Mouse (Mus musculus) gastrocnemius, postnatal 10 days (tissue): ENCODE results near the gene Tex19.2. TPM values are rescaled to one million over a fixed set of nuclear protein-coding genes. Genes with fewer than 3 reads are reported as not detected.

Source experiments
- DNase-seq: peaks from one replicate; pipeline ENCODE4 v3.0.0; 2021; ENCODE audit warnings: mixed read lengths
- long read RNA-seq, 2 experiments: library from polyadenylated mRNA; stranded (forward); transcript quantifications; one replicate each; pipeline ENCODE4 v2.0.0; 2021
- total RNA-seq, 2 experiments: library from RNA; stranded (reverse); gene quantifications; 2 replicates each; pipeline ENCODE4 v1.2.3; 2021

Tex19.2 gene
- total RNA-seq = not detected
- long read RNA-seq, experiment 1 = 0 reads
- long read RNA-seq, experiment 2 = 0 reads

- DNase-seq = no peak
These were observed at the start of gene Tex19.2 for GRCm38 (mm10) chr11:121118577-121118976. Gene Tex19.2, minus strand, starts transcription at chr11:121118677.

- DNase-seq = no peak
These were observed 45.3 kb upstream of the Tex19.2 start for GRCm38 (mm10) chr11:121163751-121164150.

GRCm38 (mm10) chr11:121160636-121161346, 42.3 kb upstream of the Tex19.2 start:
- peak; percentile 39 for DNase-seq

- DNase-seq = no peak
These were observed 41.5 kb upstream of the Tex19.2 start, which contains the start of gene Uts2r for GRCm38 (mm10) chr11:121159971-121160370. Gene Uts2r, plus strand, starts transcription at chr11:121160271.

- peak; percentile 83 for DNase-seq
These were observed 38.0 kb upstream of the Tex19.2 start for GRCm38 (mm10) chr11:121156411-121156891.

GRCm38 (mm10) chr11:121154203-121154602, 35.7 kb upstream of the Tex19.2 start:
- DNase-seq = no peak

- no peak for DNase-seq
These were observed 29.7 kb upstream of the Tex19.2 start for GRCm38 (mm10) chr11:121148193-121148592.

GRCm38 (mm10) chr11:121145865-121146264, 27.4 kb upstream of the Tex19.2 start, which contains the start of gene Tex19.1:
Gene Tex19.1, plus strand, starts transcription at chr11:121146143.
- DNase-seq = no peak

- no peak for DNase-seq
These were observed 25.0 kb upstream of the Tex19.2 start for GRCm38 (mm10) chr11:121143325-121144015.

GRCm38 (mm10) chr11:121138732-121139131, 20.3 kb upstream of the Tex19.2 start:
- no peak for DNase-seq

GRCm38 (mm10) chr11:121137682-121138081, 19.2 kb upstream of the Tex19.2 start:
- no peak for DNase-seq

GRCm38 (mm10) chr11:121134600-121134999, 16.1 kb upstream of the Tex19.2 start:
- no peak for DNase-seq

GRCm38 (mm10) chr11:121129616-121130015, 11.1 kb upstream of the Tex19.2 start:
- no peak for DNase-seq

GRCm38 (mm10) chr11:121127441-121127840, 9.0 kb upstream of the Tex19.2 start:
- no peak for DNase-seq

- no peak for DNase-seq
These were observed 7.9 kb upstream of the Tex19.2 start for GRCm38 (mm10) chr11:121126395-121126794.

GRCm38 (mm10) chr11:121125522-121126172, 7.2 kb upstream of the Tex19.2 start:
- no peak for DNase-seq

- no peak for DNase-seq
These were observed 5.0 kb upstream of the Tex19.2 start for GRCm38 (mm10) chr11:121123438-121123837.

GRCm38 (mm10) chr11:121122024-121122670, 3.7 kb upstream of the Tex19.2 start:
- DNase-seq = no peak

- DNase-seq = no peak
These were observed 2.7 kb upstream of the Tex19.2 start for GRCm38 (mm10) chr11:121121151-121121550.

- DNase-seq = no peak
These were observed 371 bp downstream of the Tex19.2 start for GRCm38 (mm10) chr11:121118106-121118505.

- DNase-seq = no peak
These were observed 6.2 kb downstream of the Tex19.2 start for GRCm38 (mm10) chr11:121112091-121112775.

- DNase-seq = no peak
These were observed 6.9 kb downstream of the Tex19.2 start for GRCm38 (mm10) chr11:121111601-121112000.
